Mouse (Mus musculus) adrenal gland, adult (tissue): ENCODE data around the gene Rps23.

Experiments
- DNase-seq, 2 experiments: peaks; one replicate each; pipeline ENCODE4 v3.0.0; 2022 to 2023; ENCODE audit warnings: low spot score in 1 of 2; ENCODE audit not compliant: inconsistent age in 2 of 2

Rps23 gene

GRCm38 (mm10) chr13:90929847-90930246 lies 7.1 kb downstream of the Rps23 start:
- peak; percentile 58 to 88 for DNase-seq

- DNase-seq: no peak
Measured at GRCm38 (mm10) chr13:90933256-90933655, 10.5 kb downstream of the Rps23 start.

GRCm38 (mm10) chr13:90935852-90936251 lies 13.1 kb downstream of the Rps23 start:
- no peak for DNase-seq

GRCm38 (mm10) chr13:90939192-90939591 lies 16.4 kb downstream of the Rps23 start:
- DNase-seq: no peak

GRCm38 (mm10) chr13:90939600-90939999 lies 16.8 kb downstream of the Rps23 start:
- no peak for DNase-seq

- DNase-seq: no peak
Measured at GRCm38 (mm10) chr13:90958894-90959293, 36.1 kb downstream of the Rps23 start.

GRCm38 (mm10) chr13:90960591-90960990 lies 37.8 kb downstream of the Rps23 start:
- no peak for DNase-seq

- DNase-seq: no peak
Measured at GRCm38 (mm10) chr13:90962836-90963760, 40.3 kb downstream of the Rps23 start.

- no peak for DNase-seq
Measured at GRCm38 (mm10) chr13:90964511-90964910, 41.8 kb downstream of the Rps23 start.

GRCm38 (mm10) chr13:90965996-90966395 lies 43.2 kb downstream of the Rps23 start:
- no peak for DNase-seq

- DNase-seq: peak; percentile 78 to 91
Measured at GRCm38 (mm10) chr13:90967422-90967821, 44.7 kb downstream of the Rps23 start.

GRCm38 (mm10) chr13:90968940-90969339 lies 46.2 kb downstream of the Rps23 start:
- DNase-seq: no peak

GRCm38 (mm10) chr13:90970259-90971017 lies 47.7 kb downstream of the Rps23 start:
- DNase-seq: no peak

GRCm38 (mm10) chr13:90973409-90973808 lies 50.7 kb downstream of the Rps23 start:
- no peak for DNase-seq
